Mouse (Mus musculus) megakaryocyte progenitor cell, adult 5-6 weeks (primary cell): ENCODE data around the gene Krt80. TPM values are rescaled to one million over a fixed set of nuclear protein-coding genes. Genes with fewer than 3 reads are reported as not detected.
A peak's percentile ranks its signal among the peaks of the same experiment; 100 is the strongest.
"Not testable (repeated sequence)": the region's sequence is repeated elsewhere in the genome, so short reads cannot be mapped to it uniquely, and the experiment has no call there.

Source experiments
- ATAC-seq: replicated peaks from 2 replicates; pipeline ENCODE4 v1.8.0; 2016; ENCODE audit warnings: mild to moderate bottlenecking, moderate TSS enrichment, inconsistent platforms; ENCODE audit not compliant: poor library complexity
- total RNA-seq, 2 experiments: library from RNA; stranded (forward) in 1 of 2; stranded (reverse) in 1 of 2; fragments of 157-497, 149-512 nt in 1 of 2; fragments of 200-1000 nt in 1 of 2; gene quantifications; 2 replicates each; pipeline versions ENCODE4 v1.2.3 to v1.2.4; 2015 to 2017

Krt80 gene
- total RNA-seq, 2 experiments from 2014 or later: 0.83 to 3.1 TPM

GRCm38 (mm10) chr15:101352706-101353465 is 17.1 kb downstream of the Krt80 start:
- no peak for ATAC-seq

GRCm38 (mm10) chr15:101352047-101352446 is 17.9 kb downstream of the Krt80 start:
- ATAC-seq: 0 out of 2 replicates have a peak, but pooled peaks have one; percentile 26

GRCm38 (mm10) chr15:101341797-101342515 is 28.0 kb downstream of the Krt80 start:
- ATAC-seq: peak; percentile 62

- ATAC-seq: peak; percentile 77
Observed at GRCm38 (mm10) chr15:101339537-101339936, 30.4 kb downstream of the Krt80 start.

- ATAC-seq: no peak
Observed at GRCm38 (mm10) chr15:101338359-101338758, 31.6 kb downstream of the Krt80 start.

GRCm38 (mm10) chr15:101336474-101337174 is 33.3 kb downstream of the Krt80 start:
- peak; percentile 72 for ATAC-seq

- peak; percentile 39 for ATAC-seq
Observed at GRCm38 (mm10) chr15:101333648-101334047, 36.3 kb downstream of the Krt80 start.

GRCm38 (mm10) chr15:101333165-101333564 is 36.8 kb downstream of the Krt80 start:
- ATAC-seq: no peak

GRCm38 (mm10) chr15:101332370-101332769 is 37.6 kb downstream of the Krt80 start:
- ATAC-seq: no peak

- no peak for ATAC-seq
Observed at GRCm38 (mm10) chr15:101331090-101331489, 38.9 kb downstream of the Krt80 start.

- no peak for ATAC-seq
Observed at GRCm38 (mm10) chr15:101329564-101329892, 40.4 kb downstream of the Krt80 start.

GRCm38 (mm10) chr15:101328876-101329563 is 40.9 kb downstream of the Krt80 start:
- no peak for ATAC-seq

- ATAC-seq: peak; percentile 76
Observed at GRCm38 (mm10) chr15:101327282-101327681, 42.7 kb downstream of the Krt80 start.

GRCm38 (mm10) chr15:101325991-101326534 is 43.9 kb downstream of the Krt80 start:
- ATAC-seq: peak; percentile 67

GRCm38 (mm10) chr15:101324409-101324808 is 45.6 kb downstream of the Krt80 start:
- not testable (repeated sequence) for ATAC-seq

- no peak for ATAC-seq
Observed at GRCm38 (mm10) chr15:101323511-101323910, 46.5 kb downstream of the Krt80 start.

GRCm38 (mm10) chr15:101322640-101323039 is 47.3 kb downstream of the Krt80 start:
- no peak for ATAC-seq

- no peak for ATAC-seq
Observed at GRCm38 (mm10) chr15:101322106-101322505, 47.9 kb downstream of the Krt80 start.

GRCm38 (mm10) chr15:101321126-101321525 is 48.8 kb downstream of the Krt80 start:
- no peak for ATAC-seq

- ATAC-seq: peak; percentile 53
Observed at GRCm38 (mm10) chr15:101320618-101321041, 49.3 kb downstream of the Krt80 start.
